Mouse (Mus musculus) adrenal gland, adult 8-10 months (tissue): ENCODE measurements around the gene Dand5. TPM values are rescaled to one million over a fixed set of nuclear protein-coding genes. Genes with fewer than 3 reads are reported as not detected.
A peak's percentile ranks its signal among the peaks of the same experiment; 100 is the strongest.
"Not testable (repeated sequence)": the region's sequence is repeated elsewhere in the genome, so short reads cannot be mapped to it uniquely, and the experiment has no call there.

Experiments used
- DNase-seq: peaks from one replicate; pipeline ENCODE4 v3.0.0; 2022
- total RNA-seq, 4 experiments: library from RNA; stranded (reverse); gene quantifications; 2 replicates each; pipeline ENCODE4 v1.2.4; 2022

Gene Dand5
- total RNA-seq, 4 experiments from 2014 or later = 11.2 to 14.9 (median 12.5) TPM

GRCm38 (mm10) chr8:84834002-84834865 is 11.6 kb upstream of the Dand5 start:
- DNase-seq = no peak

DNA sequence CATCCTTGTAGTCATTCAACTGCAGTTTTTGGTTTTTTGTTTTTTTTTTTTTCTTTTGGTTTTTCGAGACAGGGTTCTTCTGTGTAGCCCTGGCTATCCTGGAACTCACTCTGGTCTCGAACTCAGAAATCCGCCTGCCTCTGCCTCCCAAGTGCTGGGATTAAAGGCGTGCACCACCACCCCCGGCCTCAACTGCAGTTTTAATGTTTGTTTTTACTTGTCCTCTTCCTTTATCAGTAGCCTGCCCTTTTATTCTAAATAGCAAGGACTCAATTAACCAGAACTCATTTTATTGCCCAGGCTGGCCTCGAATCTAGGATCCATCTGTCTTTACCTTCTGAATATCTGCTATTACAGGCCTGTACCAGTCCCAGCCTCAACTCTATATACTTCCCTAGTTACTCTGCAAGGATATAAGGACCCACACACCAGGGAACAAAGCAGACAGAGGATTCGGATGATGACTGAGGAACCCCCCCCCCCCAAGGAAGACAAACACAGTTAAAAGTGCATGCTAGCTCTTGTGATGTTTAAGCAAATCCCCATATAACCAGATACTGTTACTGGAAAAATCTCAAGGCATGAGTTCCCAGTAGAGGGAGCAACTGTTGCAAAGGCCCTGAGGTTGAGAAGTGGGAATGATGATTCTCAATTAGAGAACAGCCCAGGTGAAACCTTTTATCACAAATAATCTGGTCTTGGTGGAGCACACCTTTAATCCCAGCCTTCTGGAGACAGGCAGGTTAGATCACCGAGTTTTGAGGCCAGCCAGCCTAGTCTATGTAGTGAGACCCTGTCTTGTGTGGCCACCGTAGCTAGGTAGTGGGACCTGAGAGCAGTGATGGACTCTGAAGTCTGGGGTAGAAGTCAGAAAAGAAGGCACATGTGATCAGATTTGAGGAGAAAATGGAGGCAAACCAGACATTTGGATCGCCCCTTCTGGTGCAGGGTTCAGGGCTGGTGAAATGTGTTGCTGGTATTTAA is 10.4 kb upstream of the Dand5 start:
- DNase-seq = no peak

- DNase-seq = peak; percentile 62
Observed at GRCm38 (mm10) chr8:84832034-84832717, 9.6 kb upstream of the Dand5 start.

DNA sequence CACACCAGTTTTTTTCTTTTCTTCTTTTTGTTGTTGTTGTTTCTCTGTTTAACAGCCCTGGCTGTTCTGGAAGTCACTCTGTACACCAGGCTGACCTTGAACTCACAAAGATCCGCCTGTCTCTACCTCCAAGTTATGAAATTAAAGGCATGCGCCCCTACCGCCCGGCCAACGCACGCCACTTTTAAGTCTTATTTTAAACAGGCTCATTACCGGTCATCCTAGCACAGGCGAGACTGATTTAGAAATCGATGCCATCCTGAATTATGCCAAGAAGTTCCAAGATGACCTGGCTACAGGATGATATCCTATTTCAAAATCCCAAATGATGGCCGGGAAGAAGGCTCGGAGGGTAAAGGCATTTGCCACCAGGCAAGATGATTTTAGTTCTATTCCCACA is 8.9 kb upstream of the Dand5 start, which contains the start of gene Gadd45gip1:
Gene Gadd45gip1 (plus strand): TSS at position 33 of the 400 bp plus-strand sequence.
- no peak for DNase-seq

GRCm38 (mm10) chr8:84826518-84826917 is 3.9 kb upstream of the Dand5 start:
- DNase-seq = not testable (repeated sequence)

GRCm38 (mm10) chr8:84825636-84826035 is 3.0 kb upstream of the Dand5 start:
- DNase-seq = no peak

DNA sequence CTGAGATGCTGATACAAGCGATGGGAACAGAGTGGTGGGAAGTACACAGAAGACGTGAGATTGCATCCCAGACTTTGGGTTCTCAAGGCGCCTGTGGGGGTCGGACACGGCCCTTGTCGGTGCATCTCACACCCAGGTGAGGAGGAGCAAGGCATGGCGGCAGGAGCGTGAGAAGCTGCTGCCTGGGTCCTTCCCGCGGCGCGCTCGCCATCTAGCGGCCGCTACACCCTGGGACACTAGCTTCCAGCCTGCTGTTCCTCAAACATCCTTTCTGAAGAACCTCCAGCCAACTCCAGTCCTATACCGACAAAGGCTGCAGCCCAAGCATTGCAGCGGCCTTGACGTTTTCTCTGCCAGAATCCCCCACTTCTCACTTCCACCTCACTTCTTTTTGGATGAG is 1.0 kb upstream of the Dand5 start:
- DNase-seq = no peak

- no peak for DNase-seq
Observed at GRCm38 (mm10) chr8:84816117-84816516, 6.5 kb downstream of the Dand5 start.

DNA sequence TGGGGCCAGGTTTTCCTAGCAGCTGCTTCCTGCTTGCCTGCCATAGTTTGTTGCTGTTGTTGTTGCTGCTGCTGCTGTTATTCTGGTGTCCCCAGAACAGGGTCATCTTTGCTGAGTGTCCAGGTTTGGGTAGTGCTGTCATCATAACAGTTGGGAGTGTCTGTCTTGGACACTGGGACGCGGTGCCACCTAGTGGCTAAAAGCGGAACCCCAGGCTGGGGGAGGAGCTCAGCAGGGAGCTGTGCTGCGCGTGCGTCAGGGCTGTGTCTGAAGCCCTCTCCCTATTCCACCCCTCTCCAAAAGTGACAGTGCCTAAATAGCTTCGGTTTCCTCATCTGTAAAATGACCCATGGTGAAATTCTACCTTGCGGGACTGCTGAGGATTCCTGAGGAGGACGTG is 7.1 kb downstream of the Dand5 start:
- DNase-seq = peak; percentile 86

- no peak for DNase-seq
Observed at GRCm38 (mm10) chr8:84814555-84815441, 7.8 kb downstream of the Dand5 start.

- DNase-seq = no peak
Observed at GRCm38 (mm10) chr8:84814240-84814554, 8.4 kb downstream of the Dand5 start.

DNA sequence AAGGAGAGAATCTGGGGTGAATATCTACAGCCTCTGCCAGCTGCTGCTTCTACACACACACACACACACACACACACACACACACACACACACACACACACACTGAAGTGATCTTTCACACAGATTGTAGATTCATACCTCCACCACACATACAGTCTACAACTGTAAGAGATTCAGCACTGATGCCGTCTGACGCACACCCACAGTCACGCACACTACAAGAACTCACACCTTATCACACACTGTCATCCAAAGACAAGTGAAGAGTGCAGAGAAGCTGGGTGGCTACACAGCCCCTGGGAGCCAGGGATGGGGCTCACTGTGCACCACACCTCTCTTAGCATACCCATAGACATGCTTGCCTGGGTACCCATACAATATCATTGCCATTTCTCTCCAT is 8.8 kb downstream of the Dand5 start:
- no peak for DNase-seq

GRCm38 (mm10) chr8:84813059-84813458 is 9.6 kb downstream of the Dand5 start:
- DNase-seq = peak; percentile 58

GRCm38 (mm10) chr8:84811303-84811702 is 11.3 kb downstream of the Dand5 start:
- DNase-seq = no peak

DNA sequence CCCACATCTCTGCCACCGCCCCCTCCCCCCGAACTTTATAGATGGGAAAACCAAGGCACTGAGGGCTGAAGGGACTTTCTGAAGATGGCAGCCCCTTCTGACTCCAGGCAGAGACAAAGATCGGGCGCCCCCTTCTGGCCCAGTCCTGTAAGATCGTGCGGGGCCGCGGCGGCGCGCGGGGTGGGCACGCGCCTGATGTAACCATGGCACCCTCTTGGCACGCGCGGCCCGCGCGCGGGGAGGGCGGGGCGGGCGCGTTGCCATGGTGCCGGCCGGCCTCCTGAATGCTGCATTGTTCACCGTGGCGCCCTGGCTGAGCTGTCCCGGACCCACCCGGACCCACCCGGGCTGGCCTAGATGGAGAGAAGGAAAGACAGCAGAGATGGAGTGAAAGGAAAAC is 11.7 kb downstream of the Dand5 start:
- peak; percentile 87 for DNase-seq

GRCm38 (mm10) chr8:84809941-84810280 is 12.7 kb downstream of the Dand5 start:
- no peak for DNase-seq

DNA sequence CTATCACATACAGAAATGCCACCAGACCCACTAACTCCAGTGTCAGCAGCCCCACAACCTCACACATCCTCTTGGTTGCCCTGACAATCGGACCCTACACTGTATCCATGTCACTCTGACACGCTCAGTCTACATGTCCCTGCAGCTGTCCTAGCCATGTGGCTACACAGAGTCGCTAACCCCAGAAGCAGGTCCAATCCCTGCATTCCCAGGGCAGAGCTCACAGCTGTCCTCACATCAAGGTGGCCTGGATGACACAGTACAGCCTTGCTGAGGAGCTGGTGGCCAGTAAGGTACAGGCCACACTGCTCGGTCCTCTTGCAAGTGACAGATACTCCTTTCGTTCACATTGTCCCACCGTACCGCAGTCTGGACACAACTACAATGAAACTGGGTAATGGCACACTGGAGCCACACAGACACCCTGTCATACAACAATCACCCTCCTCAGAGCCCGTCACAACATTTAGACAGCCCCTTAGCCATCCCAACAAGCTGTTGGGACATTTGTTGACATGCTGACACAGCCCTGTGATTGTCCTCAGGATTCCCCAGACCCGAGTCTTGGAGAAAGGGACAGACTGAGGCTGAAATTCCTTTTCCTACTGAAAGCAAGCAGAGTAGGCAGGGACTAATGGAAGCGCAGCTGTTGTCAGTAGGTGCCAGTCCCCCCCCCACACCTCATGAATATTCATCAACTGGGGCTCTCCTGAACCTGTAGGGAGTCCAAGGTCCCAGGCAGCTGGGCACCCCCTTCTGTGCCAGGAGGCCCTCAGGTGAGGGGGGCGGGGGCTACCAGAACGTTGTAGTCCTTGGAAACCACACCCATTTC is 13.3 kb downstream of the Dand5 start:
- no peak for DNase-seq

GRCm38 (mm10) chr8:84806031-84806430 is 16.6 kb downstream of the Dand5 start:
- no peak for DNase-seq

DNA sequence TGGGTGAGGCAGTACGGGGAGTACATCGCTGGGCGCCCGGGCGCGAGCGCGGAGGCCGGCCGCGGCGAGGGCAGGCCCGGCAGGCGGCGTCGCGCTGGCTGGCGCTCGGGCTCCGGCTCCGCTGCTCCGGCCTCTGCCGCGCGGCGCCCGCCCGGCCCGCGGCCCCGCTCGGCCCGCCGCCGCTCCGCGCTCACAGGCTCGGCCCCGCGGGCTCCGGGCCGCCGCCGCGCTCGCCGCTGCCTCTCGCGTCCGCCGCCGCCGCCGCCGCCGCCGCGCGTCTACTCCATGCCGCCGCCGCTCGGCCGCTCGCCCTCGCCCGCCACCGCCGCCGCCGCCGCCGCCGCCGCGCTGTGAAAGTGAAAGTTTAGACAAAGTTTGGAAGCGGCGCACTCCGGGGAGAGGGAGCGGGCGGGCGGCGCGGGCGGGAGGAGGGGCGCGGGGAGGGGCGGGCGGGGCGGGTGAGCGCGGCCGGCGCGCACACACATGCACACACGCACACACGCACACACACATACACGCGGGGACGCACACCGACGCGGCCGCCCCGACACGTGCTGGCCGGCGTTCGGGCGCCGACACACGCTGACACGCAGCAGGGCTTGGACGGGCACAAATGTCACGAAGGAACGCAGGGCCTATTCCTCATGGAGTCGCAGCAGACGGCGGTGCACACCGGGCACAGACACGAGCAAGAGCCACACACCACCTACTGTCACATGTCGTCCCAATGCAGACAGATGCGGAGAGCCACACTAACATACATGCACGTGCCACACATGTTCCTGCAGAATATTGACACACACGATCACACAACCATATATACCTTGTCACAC is 22.4 kb downstream of the Dand5 start, which contains the start of gene Nfix:
Gene Nfix (minus strand): TSS at position 346 of the 833 bp plus-strand sequence.
- DNase-seq = peak; percentile 49
